Mouse (Mus musculus): ENCODE results near the gene Dnajc13. TPM values are rescaled to one million over a fixed set of nuclear protein-coding genes. Genes with fewer than 3 reads are reported as not detected.
A peak's percentile ranks its signal among the peaks of the same experiment; 100 is the strongest.

Dnajc13 gene
- polyA plus RNA-seq (2014; fragmentation: Nextera tagmentation; extraction: Ambion mirVana) = 29.0 and 31.4 TPM in 2 replicates

- Histone ChIP-seq H3K27me3 (replicated peaks; ENCODE audit: control insufficient read depth, insufficient read depth, low read length) (no peaks in the 10 kb centered on the region), H3K36me3 (ENCODE audit: control insufficient read depth, insufficient read depth, low read length) (no peaks in the 10 kb centered on the region), H3K27ac (replicated peaks; ENCODE audit: low read depth, low read length) (peak within 1 kb of the TSS; percentile 90), H3K4me2 (ENCODE audit: low read depth, low read length) (peak within 1 kb of the TSS; percentile 74), H3K9ac (ENCODE audit: low read depth, low read length) (peak within 1 kb of the TSS; percentile 93), H3K4me1 (ENCODE audit: control insufficient read depth, insufficient read depth, low read length) (peaks cover 21% of the 10 kb centered on the region), H3K4me3 (ENCODE audit: low read depth, low read length) (peak within 1 kb of the TSS; percentile 98), H3K9me3 (ENCODE audit: control insufficient read depth, low read length) (no peaks in the 10 kb centered on the region)
- DNase-seq (ENCODE audit: low spot score) = peak; percentile 98
- under 1% methylated on average over 32 of the region's 60 CpGs for WGBS
- ATAC-seq (ENCODE audit: low read depth) = peak; percentile 98
These were observed at the start of gene Dnajc13 for GRCm38 (mm10) chr9:104262823-104263352. Gene Dnajc13, minus strand, starts transcription at chr9:104262930.

GRCm38 (mm10) chr9:104306734-104307133, 44.0 kb upstream of the Dnajc13 start:
- Histone ChIP-seq H3K4me2 (ENCODE audit: low read depth, low read length) (no peak overlapping the region), H3K4me1 (ENCODE audit: control insufficient read depth, insufficient read depth, low read length) (no peaks in the 10 kb centered on the region), H3K27me3 (replicated peaks; ENCODE audit: control insufficient read depth, insufficient read depth, low read length) (no peaks in the 10 kb centered on the region), H3K27ac (replicated peaks; ENCODE audit: low read depth, low read length) (no peak overlapping the region), H3K36me3 (ENCODE audit: control insufficient read depth, insufficient read depth, low read length) (no peaks in the 10 kb centered on the region), H3K9ac (ENCODE audit: low read depth, low read length) (no peak overlapping the region), H3K9me3 (ENCODE audit: control insufficient read depth, low read length) (no peaks in the 10 kb centered on the region), H3K4me3 (ENCODE audit: low read depth, low read length) (no peak overlapping the region)
- ATAC-seq (ENCODE audit: low read depth) (no peak), DNase-seq (ENCODE audit: low spot score) (peak; percentile 70)
- WGBS = 14% methylated on average over 6 of the region's 6 CpGs

GRCm38 (mm10) chr9:104305333-104306111, 42.8 kb upstream of the Dnajc13 start:
- DNase-seq (ENCODE audit: low spot score) (no peak), ATAC-seq (ENCODE audit: low read depth) (no peak)
- 94% methylated on average over 6 of the region's 6 CpGs for WGBS
- no peaks in the 10 kb centered on the region for H3K36me3 ChIP-seq (ENCODE audit: control insufficient read depth, insufficient read depth, low read length)
- H3K4me1 ChIP-seq (ENCODE audit: control insufficient read depth, insufficient read depth, low read length) = no peaks in the 10 kb centered on the region
- no peak overlapping the region for H3K4me3 ChIP-seq (ENCODE audit: low read depth, low read length)
- no peak overlapping the region for H3K9ac ChIP-seq (ENCODE audit: low read depth, low read length)
- no peaks in the 10 kb centered on the region for H3K9me3 ChIP-seq (ENCODE audit: control insufficient read depth, low read length)
- H3K27ac ChIP-seq (replicated peaks; ENCODE audit: low read depth, low read length) = no peak overlapping the region
- no peak overlapping the region for H3K4me2 ChIP-seq (ENCODE audit: low read depth, low read length)
- no peaks in the 10 kb centered on the region for H3K27me3 ChIP-seq (replicated peaks; ENCODE audit: control insufficient read depth, insufficient read depth, low read length)

- DNase-seq (ENCODE audit: low spot score) (no peak), ATAC-seq (ENCODE audit: low read depth) (no peak)
- no peaks in the 10 kb centered on the region for H3K9me3 ChIP-seq (ENCODE audit: control insufficient read depth, low read length)
- no peak overlapping the region for H3K9ac ChIP-seq (ENCODE audit: low read depth, low read length)
- no peaks in the 10 kb centered on the region for H3K27me3 ChIP-seq (replicated peaks; ENCODE audit: control insufficient read depth, insufficient read depth, low read length)
- 80% methylated on average over 10 of the region's 10 CpGs for WGBS
- no peak overlapping the region for H3K27ac ChIP-seq (replicated peaks; ENCODE audit: low read depth, low read length)
- H3K36me3 ChIP-seq (ENCODE audit: control insufficient read depth, insufficient read depth, low read length) = no peaks in the 10 kb centered on the region
- H3K4me1 ChIP-seq (ENCODE audit: control insufficient read depth, insufficient read depth, low read length) = no peaks in the 10 kb centered on the region
- no peak overlapping the region for H3K4me3 ChIP-seq (ENCODE audit: low read depth, low read length)
- H3K4me2 ChIP-seq (ENCODE audit: low read depth, low read length) = no peak overlapping the region
These were observed 42.1 kb upstream of the Dnajc13 start for GRCm38 (mm10) chr9:104304800-104305199.

- DNase-seq (ENCODE audit: low spot score) = no peak
- Histone ChIP-seq H3K9ac (ENCODE audit: low read depth, low read length) (no peak overlapping the region), H3K4me3 (ENCODE audit: low read depth, low read length) (no peak overlapping the region), H3K4me1 (ENCODE audit: control insufficient read depth, insufficient read depth, low read length) (no peaks in the 10 kb centered on the region), H3K27me3 (replicated peaks; ENCODE audit: control insufficient read depth, insufficient read depth, low read length) (no peaks in the 10 kb centered on the region), H3K4me2 (ENCODE audit: low read depth, low read length) (no peak overlapping the region), H3K27ac (replicated peaks; ENCODE audit: low read depth, low read length) (no peak overlapping the region), H3K36me3 (ENCODE audit: control insufficient read depth, insufficient read depth, low read length) (no peaks in the 10 kb centered on the region), H3K9me3 (ENCODE audit: control insufficient read depth, low read length) (no peaks in the 10 kb centered on the region)
- no peak for ATAC-seq (ENCODE audit: low read depth)
- 71% methylated on average over 4 of the region's 4 CpGs for WGBS
These were observed 41.6 kb upstream of the Dnajc13 start for GRCm38 (mm10) chr9:104304376-104304775.

GRCm38 (mm10) chr9:104300569-104300968, 37.8 kb upstream of the Dnajc13 start:
- 84% methylated on average over 12 of the region's 12 CpGs for WGBS

GRCm38 (mm10) chr9:104297041-104297440, 34.3 kb upstream of the Dnajc13 start:
- Histone ChIP-seq H3K9ac (ENCODE audit: low read depth, low read length) (no peak overlapping the region), H3K27me3 (replicated peaks; ENCODE audit: control insufficient read depth, insufficient read depth, low read length) (no peaks in the 10 kb centered on the region), H3K9me3 (ENCODE audit: control insufficient read depth, low read length) (no peaks in the 10 kb centered on the region), H3K4me3 (ENCODE audit: low read depth, low read length) (no peak overlapping the region), H3K4me2 (ENCODE audit: low read depth, low read length) (no peak overlapping the region), H3K27ac (replicated peaks; ENCODE audit: low read depth, low read length) (no peak overlapping the region), H3K4me1 (ENCODE audit: control insufficient read depth, insufficient read depth, low read length) (no peaks in the 10 kb centered on the region), H3K36me3 (ENCODE audit: control insufficient read depth, insufficient read depth, low read length) (no peaks in the 10 kb centered on the region)
- DNase-seq (ENCODE audit: low spot score) = no peak
- no peak for ATAC-seq (ENCODE audit: low read depth)
- 65% methylated on average over 3 of the region's 3 CpGs for WGBS

More at GRCm38 (mm10) chr9:104300569-104300968, 37.8 kb upstream of the Dnajc13 start:
- H3K4me1 ChIP-seq (ENCODE audit: control insufficient read depth, insufficient read depth, low read length) = no peaks in the 10 kb centered on the region
- DNase-seq (ENCODE audit: low spot score) (no peak), ATAC-seq (ENCODE audit: low read depth) (no peak)
- H3K4me2 ChIP-seq (ENCODE audit: low read depth, low read length) = no peak overlapping the region
- H3K27ac ChIP-seq (replicated peaks; ENCODE audit: low read depth, low read length) = no peak overlapping the region
- H3K9ac ChIP-seq (ENCODE audit: low read depth, low read length) = no peak overlapping the region
- H3K27me3 ChIP-seq (replicated peaks; ENCODE audit: control insufficient read depth, insufficient read depth, low read length) = no peaks in the 10 kb centered on the region
- H3K36me3 ChIP-seq (ENCODE audit: control insufficient read depth, insufficient read depth, low read length) = no peaks in the 10 kb centered on the region
- H3K4me3 ChIP-seq (ENCODE audit: low read depth, low read length) = no peak overlapping the region
- no peaks in the 10 kb centered on the region for H3K9me3 ChIP-seq (ENCODE audit: control insufficient read depth, low read length)

- Histone ChIP-seq H3K9me3 (ENCODE audit: control insufficient read depth, low read length) (no peaks in the 10 kb centered on the region), H3K27ac (replicated peaks; ENCODE audit: low read depth, low read length) (no peak overlapping the region), H3K36me3 (ENCODE audit: control insufficient read depth, insufficient read depth, low read length) (no peaks in the 10 kb centered on the region), H3K27me3 (replicated peaks; ENCODE audit: control insufficient read depth, insufficient read depth, low read length) (no peaks in the 10 kb centered on the region), H3K4me1 (ENCODE audit: control insufficient read depth, insufficient read depth, low read length) (no peaks in the 10 kb centered on the region), H3K9ac (ENCODE audit: low read depth, low read length) (no peak overlapping the region), H3K4me3 (ENCODE audit: low read depth, low read length) (no peak overlapping the region), H3K4me2 (ENCODE audit: low read depth, low read length) (no peak overlapping the region)
- WGBS = 58% methylated on average over 6 of the region's 6 CpGs
- ATAC-seq (ENCODE audit: low read depth) (no peak), DNase-seq (ENCODE audit: low spot score) (no peak)
These were observed 22.2 kb upstream of the Dnajc13 start for GRCm38 (mm10) chr9:104284934-104285333.

GRCm38 (mm10) chr9:104282536-104282935, 19.8 kb upstream of the Dnajc13 start:
- Histone ChIP-seq H3K4me3 (ENCODE audit: low read depth, low read length) (no peak overlapping the region), H3K4me1 (ENCODE audit: control insufficient read depth, insufficient read depth, low read length) (no peaks in the 10 kb centered on the region), H3K27me3 (replicated peaks; ENCODE audit: control insufficient read depth, insufficient read depth, low read length) (no peaks in the 10 kb centered on the region), H3K4me2 (ENCODE audit: low read depth, low read length) (no peak overlapping the region), H3K9me3 (ENCODE audit: control insufficient read depth, low read length) (no peaks in the 10 kb centered on the region), H3K36me3 (ENCODE audit: control insufficient read depth, insufficient read depth, low read length) (no peaks in the 10 kb centered on the region), H3K27ac (replicated peaks; ENCODE audit: low read depth, low read length) (no peak overlapping the region), H3K9ac (ENCODE audit: low read depth, low read length) (no peak overlapping the region)
- 28% methylated on average over 8 of the region's 8 CpGs for WGBS
- ATAC-seq (ENCODE audit: low read depth) (no peak), DNase-seq (ENCODE audit: low spot score) (no peak)

Data from embryonic facial prominence, embryonic 14.5 days (tissue).